Mouse (Mus musculus): ENCODE measurements around the gene Trpm3.
A peak's percentile ranks its signal among the peaks of the same experiment; 100 is the strongest.

Gene Trpm3

GRCm38 (mm10) chr19:22473030-22473712 lies 334.3 kb downstream of the Trpm3 start:
- no peak for DNase-seq (ENCODE audit: low read depth, low spot score)

DNA sequence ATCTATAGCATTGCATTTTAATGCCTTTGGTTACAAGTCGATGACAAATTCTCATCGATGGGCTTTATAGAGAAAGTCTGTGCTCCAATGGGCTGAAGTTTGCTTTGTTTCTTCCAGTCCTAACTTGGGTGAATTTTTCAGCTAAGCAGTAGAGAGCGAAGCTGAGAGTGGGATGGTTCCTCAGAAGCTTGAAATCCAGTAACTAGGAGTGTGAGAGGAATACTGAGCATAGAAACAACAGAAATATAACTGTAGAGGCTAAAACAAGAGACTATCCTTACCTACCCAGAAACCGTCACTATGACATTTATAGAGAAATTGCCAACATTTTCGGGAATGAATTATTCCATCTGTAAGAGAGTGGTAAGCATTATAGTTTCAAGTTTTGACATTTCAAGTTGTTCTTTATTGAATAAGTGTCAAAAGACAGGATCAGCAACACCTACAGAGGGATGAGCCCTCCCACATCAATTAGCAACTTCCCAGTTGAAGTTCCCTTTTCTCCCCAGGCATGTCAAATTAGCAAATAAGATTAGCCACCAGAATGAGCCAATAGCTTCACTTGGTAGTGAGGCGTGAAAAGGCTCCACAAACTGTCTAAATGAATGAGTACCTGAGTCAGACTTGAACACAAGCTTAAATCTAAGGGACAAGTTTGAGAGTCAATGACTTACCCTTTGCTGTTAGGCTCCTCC lies 339.6 kb downstream of the Trpm3 start:
- DNase-seq (ENCODE audit: low read depth, low spot score), result no peak

DNA sequence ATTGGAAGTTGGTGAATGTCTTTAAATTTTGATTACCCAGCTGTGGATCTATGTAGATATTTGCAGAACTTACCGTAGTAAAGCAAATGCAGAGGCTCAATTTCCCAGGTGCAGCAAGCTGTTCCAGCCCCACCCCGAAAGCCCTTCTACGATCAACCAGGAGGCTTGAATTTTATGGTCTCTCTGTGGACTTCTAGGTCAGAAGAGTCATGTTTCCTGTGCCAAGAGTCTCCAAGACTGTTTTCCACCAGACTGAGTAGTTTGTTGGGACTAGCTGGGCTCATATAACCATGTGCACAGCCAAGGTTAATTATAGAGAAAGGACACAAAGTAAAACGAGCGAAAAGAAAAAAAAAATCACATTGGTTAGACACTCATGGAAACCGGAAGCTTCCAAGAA lies 364.6 kb downstream of the Trpm3 start:
- DNase-seq (ENCODE audit: low read depth, low spot score), result no peak

DNA sequence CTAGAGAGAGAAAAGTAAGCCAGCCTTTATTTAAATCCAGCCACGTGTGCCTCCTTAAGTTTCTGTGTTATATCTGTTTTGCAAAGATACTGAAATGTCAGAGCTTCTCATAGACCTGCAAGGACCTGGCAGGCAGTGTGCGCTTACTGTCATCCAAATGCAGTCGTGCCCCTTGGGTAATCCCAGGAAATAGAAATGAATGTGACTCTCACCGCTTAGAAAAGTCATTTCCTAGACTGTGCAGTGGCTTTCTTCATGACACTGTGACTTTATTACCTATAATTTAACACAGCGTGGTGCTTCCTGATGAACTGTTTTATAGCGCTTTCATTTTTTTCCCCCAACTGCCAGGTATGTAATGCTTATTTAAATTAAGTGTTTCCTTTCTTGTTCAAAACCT lies 379.7 kb downstream of the Trpm3 start:
- DNase-seq (ENCODE audit: low read depth, low spot score), result no peak

DNA sequence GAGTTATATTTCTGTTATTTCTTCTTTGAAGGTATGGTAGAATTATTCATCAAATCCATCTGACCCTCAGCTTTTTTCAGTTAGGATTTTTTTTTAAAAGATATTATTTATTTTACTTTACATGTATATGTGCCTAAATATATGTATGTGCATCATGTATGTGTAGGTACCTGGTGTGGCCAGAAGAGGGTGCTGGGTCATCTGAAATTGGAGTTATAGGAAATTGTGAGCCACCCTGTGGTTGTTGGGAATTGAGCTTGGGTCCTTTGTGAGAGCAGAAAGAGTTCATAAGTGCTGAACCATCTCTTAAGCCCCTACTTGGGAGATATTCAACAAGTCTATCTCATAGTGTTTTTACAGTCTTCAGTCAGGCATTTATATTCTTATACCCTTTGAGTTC lies 389.1 kb downstream of the Trpm3 start:
- DNase-seq (ENCODE audit: low read depth, low spot score), result no peak

DNA sequence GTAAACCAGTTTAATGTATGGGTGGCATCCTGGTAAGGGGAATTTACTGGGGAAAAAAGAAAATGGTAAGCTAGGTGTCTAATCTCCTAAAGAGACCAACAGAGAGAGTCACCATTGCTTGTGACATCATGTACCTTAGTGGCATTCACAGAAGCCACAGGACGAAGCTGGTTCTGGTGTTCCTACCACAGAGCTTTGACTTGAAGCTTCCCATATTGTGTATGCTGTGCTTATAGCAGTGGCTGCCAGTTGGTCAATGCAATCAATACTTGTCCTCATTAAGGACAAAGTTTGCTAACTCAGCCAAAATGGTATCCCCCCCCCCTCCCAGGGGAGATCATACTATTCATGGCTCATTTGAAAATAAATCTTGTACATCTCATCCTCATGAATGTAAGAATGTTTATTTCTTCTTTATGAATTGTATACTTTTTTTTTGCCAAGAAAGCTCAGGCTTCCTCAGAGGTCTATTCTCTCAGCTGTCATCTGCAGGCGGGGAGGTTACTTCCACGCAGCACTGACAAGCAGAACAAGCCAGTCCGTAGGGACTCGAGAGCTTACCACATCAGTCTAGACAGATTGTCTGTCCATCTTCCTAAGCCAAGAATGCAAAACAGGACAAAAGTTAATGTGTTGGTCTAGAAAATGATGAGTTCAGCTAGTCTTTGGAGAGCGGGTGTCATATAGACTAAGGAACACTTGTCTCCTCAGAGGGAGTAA lies 404.3 kb downstream of the Trpm3 start:
- DNase-seq (ENCODE audit: low read depth, low spot score), result no peak

GRCm38 (mm10) chr19:22552179-22552578 lies 413.3 kb downstream of the Trpm3 start:
- DNase-seq (ENCODE audit: low read depth, low spot score), result peak; percentile 40

DNA sequence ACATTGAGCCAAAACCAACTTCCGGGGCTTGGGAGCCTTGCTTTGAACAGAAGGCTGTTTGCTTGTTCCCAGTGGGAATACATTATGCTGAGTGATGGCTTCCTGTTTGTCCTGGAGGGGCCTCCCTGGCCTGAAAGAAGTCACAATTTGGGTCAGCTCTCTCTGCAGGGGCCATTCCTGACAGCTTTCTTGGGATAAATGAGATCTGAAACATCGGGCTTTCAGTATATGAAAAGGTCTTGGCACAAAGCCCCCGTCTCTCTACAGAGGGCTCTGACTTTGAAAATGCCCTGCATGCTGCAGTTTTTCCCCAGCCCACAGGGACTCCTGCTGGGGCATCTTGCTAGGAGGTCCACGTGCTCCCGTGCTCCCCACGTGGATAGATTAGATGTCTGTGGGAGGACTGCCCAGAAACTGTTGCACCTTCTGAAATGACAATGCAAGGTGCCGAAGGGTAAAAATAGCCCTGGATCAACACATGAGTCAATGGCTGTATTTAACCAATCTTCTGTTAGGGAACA lies 415.6 kb downstream of the Trpm3 start:
- no peak for DNase-seq (ENCODE audit: low read depth, low spot score)

DNA sequence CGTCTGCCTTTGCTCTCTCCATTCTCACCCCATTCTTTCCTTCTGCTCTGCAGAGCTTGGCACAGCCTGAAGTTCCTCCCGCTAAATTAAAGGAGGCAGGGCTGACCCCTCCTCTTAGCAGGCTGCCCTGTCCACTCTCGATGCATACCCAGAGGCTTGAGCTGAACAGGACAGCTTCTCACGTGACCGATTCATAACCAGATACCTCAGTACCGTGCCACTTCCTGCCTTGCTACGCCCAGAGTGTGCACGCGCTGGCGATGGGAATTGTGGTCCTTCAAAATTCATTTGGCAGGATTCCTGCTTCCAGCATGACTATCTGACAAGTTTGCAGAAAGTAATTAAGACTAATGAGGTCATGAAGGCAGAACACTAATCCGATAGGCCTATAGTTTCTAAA lies 433.6 kb downstream of the Trpm3 start:
- no peak for DNase-seq (ENCODE audit: low read depth, low spot score)

- DNase-seq (ENCODE audit: low read depth, low spot score), result no peak
Measured at GRCm38 (mm10) chr19:22572849-22573248, 434.0 kb downstream of the Trpm3 start.

GRCm38 (mm10) chr19:22582120-22582745 lies 443.4 kb downstream of the Trpm3 start:
- no peak for DNase-seq (ENCODE audit: low read depth, low spot score)

GRCm38 (mm10) chr19:22594492-22594891 lies 455.6 kb downstream of the Trpm3 start:
- DNase-seq (ENCODE audit: low read depth, low spot score), result no peak

GRCm38 (mm10) chr19:22595246-22595645 lies 456.4 kb downstream of the Trpm3 start:
- no peak for DNase-seq (ENCODE audit: low read depth, low spot score)

- no peak for DNase-seq (ENCODE audit: low read depth, low spot score)
Measured at GRCm38 (mm10) chr19:22596715-22597114, 457.9 kb downstream of the Trpm3 start.

DNA sequence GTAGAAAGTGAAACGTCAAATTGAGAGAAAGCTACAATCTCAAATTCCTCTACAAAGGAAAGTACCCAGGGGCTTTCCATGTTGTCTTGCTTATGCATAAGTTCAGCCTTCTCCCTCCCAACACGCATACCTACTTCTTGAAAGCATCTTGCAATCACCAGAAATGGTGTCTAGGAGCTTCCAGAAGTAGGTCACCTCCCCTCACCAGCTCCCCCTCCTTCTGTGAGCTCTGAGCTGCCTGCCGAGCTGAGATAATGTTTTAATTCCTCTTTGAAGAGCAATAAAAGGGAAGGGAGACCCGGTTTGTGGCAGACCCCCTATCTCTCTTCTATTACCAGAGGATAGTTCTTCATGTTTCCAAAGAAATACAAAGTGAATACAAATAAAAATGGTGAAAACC lies 465.5 kb downstream of the Trpm3 start:
- no peak for DNase-seq (ENCODE audit: low read depth, low spot score)

GRCm38 (mm10) chr19:22607985-22608684 lies 469.3 kb downstream of the Trpm3 start:
- no peak for DNase-seq (ENCODE audit: low read depth, low spot score)

DNA sequence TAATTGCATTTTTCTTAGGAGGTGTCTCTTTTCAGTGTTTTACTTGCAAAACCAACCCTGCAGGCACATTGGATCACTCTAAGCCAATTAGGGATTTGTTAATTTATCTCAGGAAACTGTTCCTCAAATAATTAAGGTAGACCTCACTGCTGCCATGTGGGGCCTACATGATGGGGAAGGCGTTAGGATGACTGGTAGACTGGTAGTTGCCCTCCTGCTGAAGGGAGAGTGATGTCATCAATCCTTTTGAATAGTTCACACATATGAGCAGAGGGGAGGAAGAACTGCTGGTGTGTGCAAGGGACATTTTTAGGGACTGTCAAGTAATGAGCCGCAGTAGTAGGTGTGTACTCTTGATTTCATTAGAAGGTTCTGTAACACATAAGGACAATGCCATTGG lies 472.8 kb downstream of the Trpm3 start:
- no peak for DNase-seq (ENCODE audit: low read depth, low spot score)

- DNase-seq (ENCODE audit: low read depth, low spot score), result no peak
Measured at GRCm38 (mm10) chr19:22615367-22615766, 476.5 kb downstream of the Trpm3 start.

- DNase-seq (ENCODE audit: low read depth, low spot score), result no peak
Measured at GRCm38 (mm10) chr19:22624801-22625513, 486.1 kb downstream of the Trpm3 start.

- DNase-seq (ENCODE audit: low read depth, low spot score), result no peak
Measured at GRCm38 (mm10) chr19:22628878-22629277, 490.0 kb downstream of the Trpm3 start.

GRCm38 (mm10) chr19:22631316-22631715 lies 492.5 kb downstream of the Trpm3 start:
- no peak for DNase-seq (ENCODE audit: low read depth, low spot score)
